Mouse (Mus musculus) E14TG2a.4 (cell line): Measurements from ENCODE around the gene Rhou.
"Not testable (repeated sequence)": the region's sequence is repeated elsewhere in the genome, so short reads cannot be mapped to it uniquely, and the experiment has no call there.

ENCODE experiments used
- H3K27me3 ChIP-seq: 2 replicates; pipeline ENCODE4 v1.6.1; 2014; ENCODE audit warnings: low read length, control low read depth; ENCODE audit not compliant: insufficient read depth
- H3K36me3 ChIP-seq: 2 replicates; pipeline ENCODE4 v1.6.1; 2014; ENCODE audit warnings: low read length, control low read depth; ENCODE audit not compliant: insufficient read depth
- H3K4me1 ChIP-seq: replicated peaks from 2 replicates; pipeline ENCODE4 v1.6.1; 2014; ENCODE audit warnings: low read depth, low read length, control low read depth
- H3K4me3 ChIP-seq: replicated peaks from 2 replicates; pipeline ENCODE4 v1.5.1; 2014; ENCODE audit warnings: mild to moderate bottlenecking, low read length
- H3K9me3 ChIP-seq: 2 replicates; pipeline ENCODE4 v1.6.1; 2014; ENCODE audit warnings: low read length, control low read depth
- CTCF ChIP-seq: conservative IDR thresholded peaks from 2 replicates; pipeline ENCODE4 v1.5.1; 2014; ENCODE audit warnings: low read length
- NANOG ChIP-seq: IDR thresholded peaks from 2 replicates; pipeline ENCODE4 v1.6.1; 2014; ENCODE audit warnings: borderline replicate concordance, low read length, mixed read lengths
- POU5F1 ChIP-seq: IDR thresholded peaks from 2 replicates; pipeline ENCODE4 v1.6.1; 2014; ENCODE audit warnings: low read length, borderline replicate concordance

Rhou gene

GRCm38 (mm10) chr8:123628968-123629755 is 24.6 kb upstream of the Rhou start:
- Histone ChIP-seq H3K4me1 (peaks cover 20% of the 10 kb centered on the region), H3K36me3 (no peaks in the 10 kb centered on the region), H3K4me3 (peak overlapping the region; percentile 73), H3K27me3 (peaks cover 45% of the 10 kb centered on the region), H3K9me3 (no peaks in the 10 kb centered on the region)
- TF ChIP-seq CTCF: peak; percentile 64
- TF ChIP-seq NANOG: no peak

GRCm38 (mm10) chr8:123630058-123630457 is 23.7 kb upstream of the Rhou start:
- no peak for TF ChIP-seq CTCF
- no peak for TF ChIP-seq POU5F1
- no peak for TF ChIP-seq NANOG
- no peak overlapping the region for H3K4me3 ChIP-seq
- H3K4me1 ChIP-seq: peaks cover 15% of the 10 kb centered on the region
- H3K27me3 ChIP-seq: peaks cover 36% of the 10 kb centered on the region
- no peaks in the 10 kb centered on the region for H3K9me3 ChIP-seq
- H3K36me3 ChIP-seq: no peaks in the 10 kb centered on the region

GRCm38 (mm10) chr8:123630841-123631251 is 22.9 kb upstream of the Rhou start:
- H3K4me3 ChIP-seq: no peak overlapping the region
- peaks cover 30% of the 10 kb centered on the region for H3K27me3 ChIP-seq
- H3K36me3 ChIP-seq: no peaks in the 10 kb centered on the region
- H3K4me1 ChIP-seq: peaks cover 15% of the 10 kb centered on the region
- TF ChIP-seq NANOG: no peak
- TF ChIP-seq CTCF: no peak
- no peak for TF ChIP-seq POU5F1
- no peaks in the 10 kb centered on the region for H3K9me3 ChIP-seq

GRCm38 (mm10) chr8:123631746-123632145 is 22.0 kb upstream of the Rhou start:
- peaks cover 25% of the 10 kb centered on the region for H3K27me3 ChIP-seq
- H3K4me3 ChIP-seq, H3K36me3 ChIP-seq, H3K9me3 ChIP-seq: not testable (repeated sequence)
- peaks cover 15% of the 10 kb centered on the region for H3K4me1 ChIP-seq

GRCm38 (mm10) chr8:123632257-123632656 is 21.5 kb upstream of the Rhou start:
- Histone ChIP-seq H3K9me3 (no peaks in the 10 kb centered on the region), H3K27me3 (peaks cover 21% of the 10 kb centered on the region), H3K4me1 (peaks cover 15% of the 10 kb centered on the region), H3K4me3 (no peak overlapping the region), H3K36me3 (no peaks in the 10 kb centered on the region)
- TF ChIP-seq POU5F1 (no peak), CTCF (no peak), NANOG (no peak)

- TF ChIP-seq NANOG (no peak), POU5F1 (no peak), CTCF (no peak)
- Histone ChIP-seq H3K27me3 (peaks cover 13% of the 10 kb centered on the region), H3K9me3 (peaks cover 3% of the 10 kb centered on the region), H3K4me3 (no peak overlapping the region), H3K4me1 (peaks cover 7% of the 10 kb centered on the region), H3K36me3 (no peaks in the 10 kb centered on the region)
These were observed 19.9 kb upstream of the Rhou start for GRCm38 (mm10) chr8:123633801-123634200.

- no peak overlapping the region for H3K4me3 ChIP-seq
- peaks cover 8% of the 10 kb centered on the region for H3K27me3 ChIP-seq
- H3K36me3 ChIP-seq: no peaks in the 10 kb centered on the region
- H3K9me3 ChIP-seq: peaks cover 10% of the 10 kb centered on the region
- no peak for TF ChIP-seq NANOG
- no peak for TF ChIP-seq CTCF
- no peak for TF ChIP-seq POU5F1
- H3K4me1 ChIP-seq: peaks cover under 1% of the 10 kb centered on the region
These were observed 19.2 kb upstream of the Rhou start for GRCm38 (mm10) chr8:123634395-123635131.

- Histone ChIP-seq H3K36me3 (no peaks in the 10 kb centered on the region), H3K9me3 (peaks cover 14% of the 10 kb centered on the region), H3K27me3 (peaks cover 6% of the 10 kb centered on the region; the same call in 1 of the 2 replicates), H3K4me3 (no peak overlapping the region), H3K4me1 (no peaks in the 10 kb centered on the region)
- no peak for TF ChIP-seq NANOG
- TF ChIP-seq POU5F1: no peak
- no peak for TF ChIP-seq CTCF
These were observed 18.1 kb upstream of the Rhou start for GRCm38 (mm10) chr8:123635671-123636070.
